Mouse (Mus musculus) hematopoietic stem cell, adult 5-6 weeks (primary cell): ENCODE measurements around the gene Atp1a3. TPM values are rescaled to one million over a fixed set of nuclear protein-coding genes. Genes with fewer than 3 reads are reported as not detected.

Experiments used
- ATAC-seq, 2 experiments: fragments of 125-278 bp in 1 of 2; replicated peaks in 1 of 2; 2 replicates each; pipeline ENCODE4 v1.8.0; 2016 to 2017; ENCODE audit warnings: inconsistent platforms in 2 of 2, mild to moderate bottlenecking in 2 of 2, moderate number of reproducible peaks in 2 of 2, low read depth in 1 of 2, moderate TSS enrichment in 1 of 2; ENCODE audit not compliant: low FRiP score in 2 of 2, poor library complexity in 2 of 2, severe bottlenecking in 2 of 2, insufficient read depth in 1 of 2, low TSS enrichment in 1 of 2
- total RNA-seq: library from RNA; stranded (forward); fragments of 172-1452, 232-1000 nt; gene quantifications from 2 replicates; pipeline ENCODE4 v1.2.3, GENCODE M21; 2017

Atp1a3 gene
- total RNA-seq, 1 experiment from 2014 or later = 9.9 TPM

DNA sequence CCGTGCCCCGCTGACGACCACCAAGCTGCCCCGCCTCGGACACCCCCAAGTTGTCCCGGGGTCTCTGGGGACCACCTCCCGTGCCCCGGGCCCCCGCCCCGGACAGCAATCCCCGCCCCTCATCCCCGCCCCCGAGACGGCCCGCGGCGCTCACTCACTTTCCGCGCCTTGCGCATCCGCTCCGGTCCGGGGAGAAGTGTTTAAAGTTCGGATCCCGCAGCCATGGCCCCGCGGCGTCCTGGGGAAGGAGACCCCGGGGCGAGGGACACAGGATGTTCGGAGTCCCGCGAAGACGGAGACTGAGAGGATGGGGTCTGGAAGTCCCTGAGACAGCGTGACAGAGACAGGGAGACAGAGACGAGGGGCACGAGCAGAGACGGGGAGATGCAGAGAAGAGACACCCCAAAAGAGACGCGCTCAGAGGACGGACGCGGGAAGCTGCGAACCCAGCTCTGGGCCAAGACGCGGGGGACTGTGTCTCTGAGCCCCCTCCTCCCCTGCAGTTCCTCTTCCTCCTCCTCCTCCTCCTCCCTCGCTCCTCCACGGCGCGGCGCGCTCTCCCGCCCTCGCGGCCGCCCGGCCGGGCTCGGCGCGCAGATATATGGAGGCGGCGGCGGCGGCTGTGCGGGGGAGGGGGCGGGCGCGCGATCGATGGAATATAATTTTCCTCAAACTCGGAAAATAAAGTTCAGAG, 61.4 kb downstream of the Atp1a3 start, which contains the start of gene Gm4881:
Gene Gm4881 (minus strand): TSS at position 238 of the 694 bp plus-strand sequence.
- ATAC-seq = no peak

DNA sequence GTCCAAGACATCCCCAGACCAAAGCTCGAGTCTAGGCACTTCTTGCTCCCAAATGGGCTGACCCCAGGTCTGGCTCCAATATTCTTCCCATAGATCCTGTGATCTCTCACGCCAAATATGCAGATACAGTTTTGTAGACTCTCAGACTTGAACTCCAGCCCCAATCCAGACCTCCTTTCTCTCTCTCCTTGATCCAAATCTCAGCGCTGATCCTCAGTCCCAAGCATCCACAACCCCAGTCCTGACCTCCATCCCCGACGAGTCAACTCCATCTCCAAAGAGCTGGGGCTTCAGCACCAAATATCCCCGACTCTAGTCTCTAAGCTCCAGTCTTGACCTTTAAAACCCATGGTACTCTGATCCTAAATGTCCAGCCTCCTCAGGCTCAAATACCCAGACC, 62.1 kb downstream of the Atp1a3 start:
- no peak for ATAC-seq

DNA sequence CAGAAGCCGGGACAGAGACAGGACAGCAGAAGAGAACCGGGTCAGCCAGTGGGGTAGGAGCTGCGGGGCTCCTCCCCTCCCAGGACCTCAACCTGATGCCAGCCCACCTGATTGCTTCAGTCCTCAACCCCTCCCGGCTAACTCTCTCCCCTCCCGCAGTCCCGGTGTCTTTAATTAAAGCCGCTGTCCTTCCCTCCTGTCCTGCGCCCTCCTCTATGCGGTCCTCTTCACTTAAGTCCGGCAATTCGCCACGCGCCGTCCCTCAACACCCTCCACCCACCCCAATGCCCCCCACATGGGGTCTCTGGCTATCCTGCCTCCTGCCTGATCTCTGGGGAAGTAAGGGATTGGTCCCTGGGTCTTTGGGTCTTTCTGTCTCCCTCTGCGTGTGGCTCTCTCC, 74.1 kb downstream of the Atp1a3 start:
- ATAC-seq = no peak

GRCm38 (mm10) chr7:24930475-24930874, 75.3 kb downstream of the Atp1a3 start:
- no peak for ATAC-seq

Other genes starting within 250 kb of the Atp1a3 start
- gene Cd177, start 245.6 kb downstream of the Atp1a3 start, total RNA-seq = 31.5 and 105 TPM in 2 replicates
- 1.1 and 15.1 TPM in 2 replicates for gene Ceacam10, start 228.8 kb downstream of the Atp1a3 start, total RNA-seq
- gene Gm9844, start 143.7 kb downstream of the Atp1a3 start, total RNA-seq = 12.6 and 24.0 TPM in 2 replicates
- gene Lypd4, start 136.0 kb downstream of the Atp1a3 start, total RNA-seq = not detected in 2 replicates
- not detected in 2 replicates for gene Dmrtc2, start 135.9 kb downstream of the Atp1a3 start, total RNA-seq
- gene Rps19, start 121.6 kb downstream of the Atp1a3 start, total RNA-seq = 672 and 1,863 TPM in 2 replicates
- 0.44 TPM in 1 of 2 replicates, not detected in the other for gene Cd79a, start 108.6 kb downstream of the Atp1a3 start, total RNA-seq
- 55.2 and 97.4 TPM in 2 replicates for gene Arhgef1, start 103.0 kb downstream of the Atp1a3 start, total RNA-seq
- not detected in 2 replicates for gene Gm4881, start 61.5 kb downstream of the Atp1a3 start, total RNA-seq
- 77.1 and 120 TPM in 2 replicates for gene Rabac1, start 33.2 kb downstream of the Atp1a3 start, total RNA-seq
- gene Grik5, start 66.4 kb upstream of the Atp1a3 start, total RNA-seq = 11.4 and 36.2 TPM in 2 replicates
- gene Zfp574, start 66.6 kb upstream of the Atp1a3 start, total RNA-seq = 6.3 and 6.6 TPM in 2 replicates
- 3.5 and 7.6 TPM in 2 replicates for gene Pou2f2, start 173.8 kb upstream of the Atp1a3 start, total RNA-seq
- 24.3 and 24.9 TPM in 2 replicates for gene Dedd2, start 214.7 kb upstream of the Atp1a3 start, total RNA-seq
- gene Zfp526, start 215.5 kb upstream of the Atp1a3 start, total RNA-seq = 5.3 and 8.0 TPM in 2 replicates
- gene Gsk3a, start 231.9 kb upstream of the Atp1a3 start, total RNA-seq = 47.0 and 66.5 TPM in 2 replicates
- gene Erf, start 244.8 kb upstream of the Atp1a3 start, total RNA-seq = 14.1 and 17.3 TPM in 2 replicates